Mouse (Mus musculus): Measurements from ENCODE around the gene Crisp3.
"Not testable (repeated sequence)": the region's sequence is repeated elsewhere in the genome, so short reads cannot be mapped to it uniquely, and the experiment has no call there.

Crisp3 gene

DNA sequence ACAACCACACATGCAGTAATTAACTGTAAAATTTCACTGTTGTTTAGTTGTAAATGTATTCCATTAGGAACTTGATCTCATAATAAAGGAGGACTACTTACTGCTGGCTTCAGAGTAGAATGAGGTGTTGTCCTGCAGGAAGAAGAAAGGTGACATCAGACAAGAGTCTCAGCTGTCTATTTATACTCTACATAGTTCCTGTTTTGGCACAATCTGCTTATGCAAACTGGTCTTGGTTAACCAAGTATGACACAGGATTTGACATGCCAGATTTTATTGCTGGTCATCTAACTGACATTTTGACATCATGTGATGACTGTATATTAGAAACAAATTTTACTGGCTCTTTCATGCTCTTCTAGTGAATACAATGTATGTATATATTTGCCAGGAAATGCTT is at the start of gene Crisp3:
Crisp3 (minus strand) TSS at position 154 of the 400 bp plus-strand sequence.
- in situ Hi-C loops (cut with MboI) = no loop called here

DNA sequence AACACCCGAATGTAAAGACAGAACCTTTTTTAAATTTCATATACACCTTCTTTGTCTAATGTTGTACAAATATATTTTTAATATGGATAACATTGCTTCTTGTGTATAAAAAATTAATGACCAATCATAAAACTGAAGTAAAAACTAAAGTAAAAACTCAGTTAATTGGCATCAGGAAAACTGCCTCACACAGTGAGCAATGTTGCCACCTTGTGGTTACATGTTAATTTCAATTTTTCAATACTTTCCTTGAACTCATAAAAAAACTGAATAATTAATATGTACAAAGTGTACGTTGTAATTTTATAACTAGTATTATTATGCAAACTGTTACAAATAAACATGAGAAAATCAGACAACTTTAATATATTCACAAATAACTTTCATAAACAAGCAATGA is 43.3 kb upstream of the Crisp3 start:
- in situ Hi-C loops (cut with MboI) = no loop called here

DNA sequence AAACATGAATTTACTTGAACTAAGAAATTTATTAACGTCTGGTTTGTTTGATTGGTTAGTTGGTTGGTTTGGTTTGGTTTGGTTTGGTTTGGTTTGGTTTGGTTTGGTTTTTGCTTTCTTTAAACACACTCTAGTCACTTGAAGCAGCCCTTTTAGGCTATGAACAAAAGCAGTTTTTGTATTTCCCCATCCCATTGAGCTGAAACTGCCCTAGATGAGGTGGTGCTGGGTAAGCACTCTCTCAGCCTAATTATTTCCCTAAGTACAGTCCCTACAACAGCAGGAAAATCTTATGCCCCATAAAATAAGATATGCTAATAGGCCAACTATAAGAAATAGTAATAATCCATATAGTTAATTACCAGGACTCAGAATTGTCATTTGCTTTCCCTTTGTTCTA is 33.4 kb upstream of the Crisp3 start:
- in situ Hi-C loops (cut with MboI) = no loop called here

DNA sequence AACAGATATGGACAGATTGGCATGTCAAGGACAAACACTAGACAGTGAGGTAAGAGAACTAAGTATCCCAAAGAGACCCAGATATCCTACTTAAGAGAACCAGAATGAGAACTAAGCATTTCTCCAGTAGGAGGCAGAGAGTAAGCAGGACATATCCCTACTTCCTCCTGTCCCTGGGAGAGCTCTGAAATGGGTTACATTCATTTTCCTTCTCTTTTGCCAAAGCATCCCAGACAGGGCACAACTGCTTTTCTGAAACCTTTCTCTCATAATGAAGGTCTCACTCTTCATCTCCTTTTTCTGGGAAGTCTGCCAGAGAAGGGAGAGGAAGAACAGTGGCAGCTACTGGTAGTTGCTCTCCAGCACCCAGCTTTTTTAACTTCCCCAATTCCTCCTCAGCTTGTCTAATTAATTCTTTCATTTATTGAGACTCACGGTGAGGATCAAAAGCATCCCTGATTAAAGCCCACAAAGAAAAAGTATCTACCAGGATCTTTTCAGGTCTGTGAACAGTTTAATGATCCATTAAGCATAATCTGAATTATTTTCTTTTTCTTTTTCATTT is 32.9 kb upstream of the Crisp3 start:
- in situ Hi-C loops (cut with MboI) = no loop called here

DNA sequence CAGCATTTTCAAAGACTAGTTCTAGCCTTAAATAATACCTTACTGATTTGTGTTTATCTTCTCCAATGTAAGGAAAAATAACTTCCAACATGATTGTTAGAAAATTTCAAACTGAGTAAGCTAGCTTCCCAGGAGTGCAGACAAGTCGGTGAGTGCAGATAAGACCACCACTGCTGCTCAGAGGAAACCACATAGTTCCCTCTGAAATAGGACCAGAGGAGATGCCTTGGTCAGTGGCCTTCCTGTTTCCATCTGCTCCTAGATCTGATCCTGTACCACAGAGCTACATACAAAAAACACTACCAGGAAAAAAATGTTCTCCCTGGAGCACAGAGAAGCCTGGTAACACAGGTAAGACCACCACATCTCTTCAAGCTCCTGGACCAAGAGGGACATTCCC is 10.4 kb upstream of the Crisp3 start:
- in situ Hi-C loops (cut with MboI) = no loop called here

DNA sequence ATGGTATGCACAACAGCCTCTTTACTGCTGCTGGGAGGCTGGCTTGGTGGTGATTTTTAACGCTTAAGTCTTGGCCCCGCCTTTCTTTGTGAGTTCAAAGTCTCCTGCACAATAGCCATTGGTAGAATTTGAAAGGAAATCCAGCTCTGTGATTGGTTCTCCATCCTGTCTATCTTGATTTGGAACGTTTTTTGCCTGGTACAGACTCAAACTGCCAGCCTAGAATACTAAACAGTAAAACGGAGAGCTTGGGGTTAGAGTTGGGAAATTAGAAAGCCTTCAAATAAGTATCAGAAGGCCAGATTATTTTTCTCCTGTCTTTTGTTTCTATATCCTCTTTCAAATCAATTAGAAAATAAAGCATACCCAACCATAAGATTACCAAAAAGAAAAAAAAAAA is 33.5 kb downstream of the Crisp3 start, which contains the start of gene Pgk2:
Pgk2 (minus strand) TSS at position 101 of the 400 bp plus-strand sequence.
- in situ Hi-C loops (cut with MboI) = no loop called here

DNA sequence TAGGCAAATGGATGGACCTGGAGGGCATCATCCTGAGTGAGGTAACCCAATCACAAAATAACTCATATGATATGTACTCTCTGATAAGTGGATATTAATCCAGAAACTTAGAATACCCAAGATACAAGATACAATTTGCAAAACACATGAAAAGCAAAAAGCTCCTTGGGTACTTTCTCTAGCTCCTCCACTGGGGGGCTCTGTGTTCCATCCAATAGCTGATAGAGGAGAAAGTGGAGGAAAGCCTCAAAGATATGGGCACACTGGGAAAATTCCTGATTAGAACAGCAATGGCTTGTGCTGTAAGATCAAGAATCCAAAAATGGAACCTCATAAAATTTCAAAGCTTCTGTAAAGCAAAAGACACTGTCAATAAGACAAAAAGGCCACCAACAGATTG is 40.3 kb downstream of the Crisp3 start:
- in situ Hi-C loops (cut with MboI) = not testable (repeated sequence)

DNA sequence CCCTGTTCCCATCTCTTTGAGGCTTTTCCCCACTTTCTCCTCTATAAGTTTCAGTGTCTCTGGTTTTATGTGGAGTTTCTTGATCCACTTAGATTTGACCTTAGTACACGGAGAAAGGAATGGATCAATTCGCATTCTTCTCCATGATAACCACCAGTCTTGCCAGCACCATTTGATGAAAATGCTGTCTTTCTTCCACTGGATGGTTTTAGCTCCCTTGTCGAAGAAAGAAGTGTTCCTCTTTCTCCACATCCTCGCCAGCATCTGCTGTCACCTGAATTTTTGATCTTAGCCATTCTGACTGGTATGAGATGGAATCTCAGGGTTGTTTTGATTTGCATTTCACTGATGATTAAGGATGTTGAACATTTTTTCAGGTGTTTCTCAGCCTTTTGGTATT is 51.9 kb downstream of the Crisp3 start:
- in situ Hi-C loops (cut with MboI) = not testable (repeated sequence)
